Comparison of ENCODE assay signal across 7 mouse cellular contexts in genomic region chr6:71989647-71990351, GRCm38 (mm10).
DNase-seq lines count a peak whose midpoint lies in the region; ATAC-seq lines count a peak whose summit lies in the region.

No protein-coding gene starts in this region.

- ATAC-seq in embryonic facial prominence, embryonic 13.5 days (ENCODE audit: insufficient number of reproducible peaks, insufficient read depth, low FRiP score, low TSS enrichment, low read depth) = peak; percentile 70
- ATAC-seq in midbrain, embryonic 12.5 days (ENCODE audit: low FRiP score, low read depth) = no peak
- no peak for ATAC-seq in erythroid progenitor cell, adult 5-6 weeks (replicated peaks; ENCODE audit: low FRiP score, poor library complexity, severe bottlenecking)

- no peaks in the 10 kb centered on the region for H3K27me3 ChIP-seq in embryonic facial prominence, embryonic 13.5 days
- no peaks in the 10 kb centered on the region for H3K27me3 ChIP-seq in midbrain, embryonic 12.5 days

- no peaks in the 10 kb centered on the region for H3K36me3 ChIP-seq in embryonic facial prominence, embryonic 13.5 days
- H3K36me3 ChIP-seq in midbrain, embryonic 12.5 days = no peaks in the 10 kb centered on the region

- DNase-seq in lung, adult 18-20 months = peak; percentile 26 to 27
- no peak for DNase-seq in lung, postnatal 25 days (ENCODE audit: low spot score)
- DNase-seq in hindlimb bud, embryonic 11.5 days (ENCODE audit: extremely low spot score, low read depth, low spot score) = peak; percentile 63
- DNase-seq in ovary, postnatal 14 days (ENCODE audit: low spot score) = no peak

- H3K4me3 ChIP-seq in embryonic facial prominence, embryonic 13.5 days = no peak overlapping the region
- H3K4me3 ChIP-seq in midbrain, embryonic 12.5 days = no peak overlapping the region

- H3K27ac ChIP-seq in embryonic facial prominence, embryonic 13.5 days = peak overlapping the region; percentile 94
- peak overlapping the region; percentile 3; the same call in 1 of the 2 replicates for H3K27ac ChIP-seq in midbrain, embryonic 12.5 days (replicated peaks)

- H3K9me3 ChIP-seq in embryonic facial prominence, embryonic 13.5 days = no peaks in the 10 kb centered on the region
- H3K9me3 ChIP-seq in midbrain, embryonic 12.5 days = no peaks in the 10 kb centered on the region

- peaks cover 43% of the 10 kb centered on the region for H3K4me1 ChIP-seq in embryonic facial prominence, embryonic 13.5 days
- 0 out of 2 replicates have a peak, but pooled peaks cover 5% of the 10 kb centered on the region for H3K4me1 ChIP-seq in midbrain, embryonic 12.5 days

- WGBS in embryonic facial prominence, embryonic 13.5 days = 14% methylated on average over 8 of the region's 8 CpGs
- WGBS in midbrain, embryonic 12.5 days = 58% methylated on average over 8 of the region's 8 CpGs

- peak overlapping the region; percentile 36; the same call in 1 of the 2 replicates for H3K9ac ChIP-seq in embryonic facial prominence, embryonic 13.5 days
- H3K9ac ChIP-seq in midbrain, embryonic 12.5 days (replicated peaks) = no peak overlapping the region

- H3K4me2 ChIP-seq in embryonic facial prominence, embryonic 13.5 days = peak overlapping the region; percentile 32
- no peak overlapping the region for H3K4me2 ChIP-seq in midbrain, embryonic 12.5 days (replicated peaks)

Comparison
In these comparisons a context has a peak if more than half of its experiments do, and no peak if none do; other contexts are left out.
1. DNase-seq: peak in lung, adult 18-20 months (2 of 2) and hindlimb bud, embryonic 11.5 days (single experiment); none in lung, postnatal 25 days (single experiment) and ovary, postnatal 14 days (single experiment).